Mouse (Mus musculus): Measurements from ENCODE around the gene Zscan12. TPM values are rescaled to one million over a fixed set of nuclear protein-coding genes. Genes with fewer than 3 reads are reported as not detected.

Gene Zscan12
- polyA plus RNA-seq, 1 experiment from 2014 or later, result 12.5 TPM

- ATAC-seq (ENCODE audit: low FRiP score) (peak; percentile 77; the same call in 1 of the 2 replicates), DNase-seq (ENCODE audit: low spot score) (peak; percentile 92)
- WGBS, result under 1% methylated on average over 24 of the region's 24 CpGs
- Histone ChIP-seq H3K36me3 (replicated peaks; ENCODE audit: control insufficient read depth, insufficient read depth) (no peaks in the 10 kb centered on the region), H3K4me3 (replicated peaks; ENCODE audit: low read length) (peak overlapping the region; percentile 33), H3K27me3 (ENCODE audit: control insufficient read depth, insufficient read depth, low read length) (peaks cover 12% of the 10 kb centered on the region), H3K9ac (no peak overlapping the region), H3K4me1 (replicated peaks; ENCODE audit: control insufficient read depth, insufficient read depth, low read length) (peaks cover 4% of the 10 kb centered on the region; the same call in 1 of the 2 replicates), H3K9me3 (ENCODE audit: control insufficient read depth, low read length) (no peaks in the 10 kb centered on the region), H3K4me2 (replicated peaks) (peak overlapping the region; percentile 58), H3K27ac (no peak overlapping the region)
Measured at GRCm38 (mm10) chr13:21326657-21327211, 35.9 kb upstream of the Zscan12 start.

- Histone ChIP-seq H3K4me1 (replicated peaks; ENCODE audit: control insufficient read depth, insufficient read depth, low read length) (peaks cover 4% of the 10 kb centered on the region; the same call in 1 of the 2 replicates), H3K4me2 (replicated peaks) (peak overlapping the region; percentile 58), H3K9ac (peak overlapping the region; percentile 37; the same call in 1 of the 2 replicates), H3K9me3 (ENCODE audit: control insufficient read depth, low read length) (no peaks in the 10 kb centered on the region), H3K27me3 (ENCODE audit: control insufficient read depth, insufficient read depth, low read length) (peaks cover 12% of the 10 kb centered on the region), H3K4me3 (replicated peaks; ENCODE audit: low read length) (peak overlapping the region; percentile 33), H3K36me3 (replicated peaks; ENCODE audit: control insufficient read depth, insufficient read depth) (no peaks in the 10 kb centered on the region), H3K27ac (no peak overlapping the region)
- 0 out of 2 replicates have a peak, but pooled peaks have one; percentile 37 for ATAC-seq (ENCODE audit: low FRiP score)
- DNase-seq (ENCODE audit: low spot score), result no peak
- under 1% methylated on average over 9 of the region's 9 CpGs for WGBS
Measured at GRCm38 (mm10) chr13:21327424-21327823, 35.2 kb upstream of the Zscan12 start.

- H3K27ac ChIP-seq, result no peak within 1 kb of the TSS
- no peak for ATAC-seq (ENCODE audit: low FRiP score)
- H3K4me3 ChIP-seq (replicated peaks; ENCODE audit: low read length), result no peak within 1 kb of the TSS
- no peaks in the 10 kb centered on the region for H3K36me3 ChIP-seq (replicated peaks; ENCODE audit: control insufficient read depth, insufficient read depth)
- H3K9ac ChIP-seq, result no peak within 1 kb of the TSS
- H3K4me2 ChIP-seq (replicated peaks), result no peak within 1 kb of the TSS
- H3K27me3 ChIP-seq (ENCODE audit: control insufficient read depth, insufficient read depth, low read length), result no peaks in the 10 kb centered on the region
- H3K9me3 ChIP-seq (ENCODE audit: control insufficient read depth, low read length), result no peaks in the 10 kb centered on the region
- WGBS, result 93% methylated on average over 1 of the region's 1 CpGs
- no peak for DNase-seq (ENCODE audit: low spot score)
- H3K4me1 ChIP-seq (replicated peaks; ENCODE audit: control insufficient read depth, insufficient read depth, low read length), result no peaks in the 10 kb centered on the region
Measured at GRCm38 (mm10) chr13:21346610-21347009, 16.0 kb upstream of the Zscan12 start, which contains the start of gene Olfr1367. Gene Olfr1367 (plus strand): TSS chr13:21346910.

DNA sequence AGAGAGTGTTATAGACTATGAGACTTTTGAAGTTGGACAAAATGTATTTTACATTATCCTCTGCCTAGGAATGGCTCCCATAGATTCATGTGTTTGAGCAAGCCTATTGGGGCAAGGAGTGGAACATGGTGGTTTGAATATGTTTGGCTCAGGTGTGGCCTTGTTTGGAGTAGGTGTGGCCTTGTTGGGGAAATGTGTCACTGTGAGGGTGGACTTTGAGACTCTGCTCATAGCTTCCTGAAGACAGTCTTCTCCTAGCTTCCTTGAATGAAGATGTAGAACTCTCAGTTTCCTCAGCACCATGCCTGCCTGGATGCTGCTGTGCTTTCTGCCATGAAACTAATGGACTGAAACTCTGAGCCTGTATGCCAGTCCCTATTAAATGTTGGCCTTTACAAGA lies 12.0 kb upstream of the Zscan12 start:
- DNase-seq (ENCODE audit: low spot score) (no peak), ATAC-seq (ENCODE audit: low FRiP score) (no peak)
- Histone ChIP-seq H3K4me2 (replicated peaks) (no peak overlapping the region), H3K27ac (no peak overlapping the region), H3K9ac (no peak overlapping the region), H3K27me3 (ENCODE audit: control insufficient read depth, insufficient read depth, low read length) (no peaks in the 10 kb centered on the region), H3K9me3 (ENCODE audit: control insufficient read depth, low read length) (no peaks in the 10 kb centered on the region), H3K36me3 (replicated peaks; ENCODE audit: control insufficient read depth, insufficient read depth) (no peaks in the 10 kb centered on the region), H3K4me3 (replicated peaks; ENCODE audit: low read length) (no peak overlapping the region), H3K4me1 (replicated peaks; ENCODE audit: control insufficient read depth, insufficient read depth, low read length) (no peaks in the 10 kb centered on the region)

- DNase-seq (ENCODE audit: low spot score) (no peak), ATAC-seq (ENCODE audit: low FRiP score) (no peak)
- H3K4me3 ChIP-seq (replicated peaks; ENCODE audit: low read length), result peak overlapping the region; percentile 80
- no peak overlapping the region for H3K27ac ChIP-seq
- no peaks in the 10 kb centered on the region for H3K27me3 ChIP-seq (ENCODE audit: control insufficient read depth, insufficient read depth, low read length)
- peaks cover 19% of the 10 kb centered on the region for H3K4me1 ChIP-seq (replicated peaks; ENCODE audit: control insufficient read depth, insufficient read depth, low read length)
- peak overlapping the region; percentile 61 for H3K4me2 ChIP-seq (replicated peaks)
- peak overlapping the region; percentile 85 for H3K9ac ChIP-seq
- H3K36me3 ChIP-seq (replicated peaks; ENCODE audit: control insufficient read depth, insufficient read depth), result peaks cover 5% of the 10 kb centered on the region
- H3K9me3 ChIP-seq (ENCODE audit: control insufficient read depth, low read length), result no peaks in the 10 kb centered on the region
- WGBS, result 73% methylated on average over 12 of the region's 12 CpGs
Measured at GRCm38 (mm10) chr13:21363719-21364118, 1.1 kb downstream of the Zscan12 start.

DNA sequence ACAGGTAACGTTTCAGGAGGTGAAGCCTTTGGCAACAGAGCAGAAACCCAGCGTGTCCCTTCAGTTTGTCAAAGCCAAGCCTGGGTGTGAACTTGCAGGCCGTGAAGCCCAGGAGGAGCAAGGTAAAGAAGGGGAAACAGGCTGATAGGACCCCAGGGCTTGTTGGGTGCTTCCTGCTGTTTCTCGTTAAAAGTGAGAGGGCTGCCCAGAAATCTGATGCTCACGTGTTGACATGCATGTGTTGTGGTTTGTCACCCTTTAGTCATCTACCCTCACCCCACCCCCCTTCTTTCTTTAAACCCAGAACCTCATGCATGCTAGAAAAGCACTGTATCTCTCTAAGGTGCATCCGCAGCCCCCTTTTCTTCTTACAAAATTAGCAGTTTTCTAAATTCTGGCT lies 4.0 kb downstream of the Zscan12 start:
- ATAC-seq (ENCODE audit: low FRiP score), result no peak
- no peak overlapping the region for H3K27ac ChIP-seq
- H3K9me3 ChIP-seq (ENCODE audit: control insufficient read depth, low read length), result no peaks in the 10 kb centered on the region
- no peaks in the 10 kb centered on the region for H3K27me3 ChIP-seq (ENCODE audit: control insufficient read depth, insufficient read depth, low read length)
- H3K36me3 ChIP-seq (replicated peaks; ENCODE audit: control insufficient read depth, insufficient read depth), result peaks cover 32% of the 10 kb centered on the region
- no peak overlapping the region for H3K9ac ChIP-seq
- WGBS, result 89% methylated on average over 6 of the region's 6 CpGs
- no peak overlapping the region for H3K4me2 ChIP-seq (replicated peaks)
- no peak overlapping the region for H3K4me3 ChIP-seq (replicated peaks; ENCODE audit: low read length)
- no peak for DNase-seq (ENCODE audit: low spot score)
- H3K4me1 ChIP-seq (replicated peaks; ENCODE audit: control insufficient read depth, insufficient read depth, low read length), result peaks cover 19% of the 10 kb centered on the region

- Histone ChIP-seq H3K4me3 (replicated peaks; ENCODE audit: low read length) (no peak overlapping the region), H3K27ac (no peak overlapping the region), H3K4me1 (replicated peaks; ENCODE audit: control insufficient read depth, insufficient read depth, low read length) (no peaks in the 10 kb centered on the region), H3K9ac (no peak overlapping the region), H3K27me3 (ENCODE audit: control insufficient read depth, insufficient read depth, low read length) (no peaks in the 10 kb centered on the region), H3K9me3 (ENCODE audit: control insufficient read depth, low read length) (no peaks in the 10 kb centered on the region), H3K4me2 (replicated peaks) (no peak overlapping the region), H3K36me3 (replicated peaks; ENCODE audit: control insufficient read depth, insufficient read depth) (peaks cover 33% of the 10 kb centered on the region)
- DNase-seq (ENCODE audit: low spot score) (no peak), ATAC-seq (ENCODE audit: low FRiP score) (no peak)
- 92% methylated on average over 2 of the region's 2 CpGs for WGBS
Measured at GRCm38 (mm10) chr13:21372700-21373099, 10.1 kb downstream of the Zscan12 start.

DNA sequence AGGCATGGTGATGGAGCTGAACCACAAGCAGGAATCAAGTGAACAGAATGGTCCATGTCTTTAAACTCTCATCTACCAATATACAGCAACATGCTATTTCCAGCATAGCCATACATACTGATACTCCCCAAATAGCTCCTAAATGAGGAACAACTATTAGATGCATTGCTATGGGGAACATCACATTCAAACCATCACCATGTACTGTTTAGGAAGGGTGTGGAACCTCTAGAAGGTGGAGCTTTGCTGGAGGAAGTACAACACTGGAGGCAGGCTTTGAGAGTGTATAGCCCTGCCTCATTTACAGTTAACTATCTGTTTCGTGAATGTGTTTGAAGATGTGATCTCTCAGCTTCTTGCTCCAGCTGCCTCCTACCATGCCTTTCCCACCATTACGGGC lies 15.2 kb downstream of the Zscan12 start:
- Histone ChIP-seq H3K4me1 (replicated peaks; ENCODE audit: control insufficient read depth, insufficient read depth, low read length) (no peaks in the 10 kb centered on the region), H3K4me3 (replicated peaks; ENCODE audit: low read length) (no peak overlapping the region), H3K36me3 (replicated peaks; ENCODE audit: control insufficient read depth, insufficient read depth) (no peaks in the 10 kb centered on the region), H3K27me3 (ENCODE audit: control insufficient read depth, insufficient read depth, low read length) (no peaks in the 10 kb centered on the region), H3K9ac (no peak overlapping the region), H3K9me3 (ENCODE audit: control insufficient read depth, low read length) (no peaks in the 10 kb centered on the region), H3K4me2 (replicated peaks) (no peak overlapping the region), H3K27ac (no peak overlapping the region)
- ATAC-seq (ENCODE audit: low FRiP score), result no peak
- DNase-seq (ENCODE audit: low spot score), result no peak
- 94% methylated on average over 2 of the region's 2 CpGs for WGBS

GRCm38 (mm10) chr13:21395211-21395610 lies 32.6 kb downstream of the Zscan12 start:
- Histone ChIP-seq H3K27me3 (ENCODE audit: control insufficient read depth, insufficient read depth, low read length) (no peaks in the 10 kb centered on the region), H3K4me2 (replicated peaks) (no peak overlapping the region), H3K36me3 (replicated peaks; ENCODE audit: control insufficient read depth, insufficient read depth) (peaks cover 72% of the 10 kb centered on the region), H3K4me3 (replicated peaks; ENCODE audit: low read length) (no peak overlapping the region), H3K27ac (no peak overlapping the region), H3K9ac (no peak overlapping the region), H3K4me1 (replicated peaks; ENCODE audit: control insufficient read depth, insufficient read depth, low read length) (no peaks in the 10 kb centered on the region; the same call in 1 of the 2 replicates), H3K9me3 (ENCODE audit: control insufficient read depth, low read length) (no peaks in the 10 kb centered on the region)
- ATAC-seq (ENCODE audit: low FRiP score), result no peak
- no peak for DNase-seq (ENCODE audit: low spot score)
- 100% methylated on average over 1 of the region's 1 CpGs for WGBS

DNA sequence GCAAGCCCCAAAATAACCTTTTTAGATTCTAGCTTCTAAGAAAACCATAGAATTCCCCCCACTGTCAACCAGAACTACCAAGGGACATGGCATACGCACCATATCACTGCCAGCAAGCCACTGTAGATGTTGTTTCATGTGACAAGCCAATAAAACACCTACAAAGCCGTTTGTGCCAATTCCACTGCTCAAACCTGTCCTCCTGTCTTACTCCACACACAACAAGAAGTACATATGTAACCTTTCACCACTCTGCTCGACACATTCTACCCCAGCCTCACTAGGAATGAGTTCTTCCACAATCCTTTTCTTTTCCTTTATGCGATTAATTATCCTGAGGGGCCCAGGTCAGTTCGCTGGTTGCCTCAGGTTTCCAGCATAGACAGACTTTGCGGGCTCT lies 33.0 kb downstream of the Zscan12 start:
- H3K4me1 ChIP-seq (replicated peaks; ENCODE audit: control insufficient read depth, insufficient read depth, low read length), result no peaks in the 10 kb centered on the region; the same call in none of the 2 replicates
- WGBS, result 94% methylated on average over 6 of the region's 6 CpGs
- H3K4me2 ChIP-seq (replicated peaks), result no peak overlapping the region
- H3K27ac ChIP-seq, result no peak overlapping the region
- no peak overlapping the region for H3K4me3 ChIP-seq (replicated peaks; ENCODE audit: low read length)
- no peaks in the 10 kb centered on the region for H3K27me3 ChIP-seq (ENCODE audit: control insufficient read depth, insufficient read depth, low read length)
- H3K9ac ChIP-seq, result no peak overlapping the region
- ATAC-seq (ENCODE audit: low FRiP score) (no peak), DNase-seq (ENCODE audit: low spot score) (no peak)
- no peaks in the 10 kb centered on the region for H3K9me3 ChIP-seq (ENCODE audit: control insufficient read depth, low read length)
- peaks cover 68% of the 10 kb centered on the region for H3K36me3 ChIP-seq (replicated peaks; ENCODE audit: control insufficient read depth, insufficient read depth)

All from hindbrain, embryonic 14.5 days (tissue).